Mouse (Mus musculus) neural tube, embryonic 13.5 days (tissue): ENCODE measurements around the gene Ssmem1. TPM values are rescaled to one million over a fixed set of nuclear protein-coding genes. Genes with fewer than 3 reads are reported as not detected.

ENCODE experiments used
- ATAC-seq: fragments of 200-750 bp; cut with Nextera tagmentation; 2 replicates; pipeline ENCODE4 v1.8.0; 2017; ENCODE audit warnings: low read depth, mild to moderate bottlenecking, moderate TSS enrichment, moderate library complexity
- H3K27ac ChIP-seq: fragments of 300-500 bp; sonication (generic); replicated peaks from 2 replicates; pipeline ENCODE4 v1.5.1; 2015; ENCODE audit warnings: moderate library complexity, mild to moderate bottlenecking, inconsistent platforms
- H3K27me3 ChIP-seq: fragments of 300-500 bp; sonication (generic); 2 replicates; pipeline ENCODE4 v1.6.1; 2015; ENCODE audit warnings: mild to moderate bottlenecking, inconsistent platforms
- H3K36me3 ChIP-seq: fragments of 300-500 bp; sonication (generic); 2 replicates; pipeline ENCODE4 v1.6.1; 2015; ENCODE audit warnings: mild to moderate bottlenecking, inconsistent platforms
- H3K4me1 ChIP-seq: fragments of 300-500 bp; sonication (generic); replicated peaks from 2 replicates; pipeline ENCODE4 v1.6.1; 2015; ENCODE audit warnings: inconsistent platforms
- H3K4me2 ChIP-seq: fragments of 300-500 bp; sonication (generic); 2 replicates; pipeline ENCODE4 v1.6.1; 2015; ENCODE audit warnings: inconsistent platforms, mild to moderate bottlenecking, moderate library complexity
- H3K4me3 ChIP-seq: fragments of 300-500 bp; sonication (generic); 2 replicates; pipeline ENCODE4 v1.5.1; 2015; ENCODE audit warnings: mild to moderate bottlenecking, inconsistent platforms
- H3K9ac ChIP-seq: fragments of 300-500 bp; sonication (generic); 2 replicates; pipeline ENCODE4 v1.6.1; 2015; ENCODE audit warnings: moderate library complexity, mild to moderate bottlenecking, inconsistent platforms
- H3K9me3 ChIP-seq: fragments of 300-500 bp; sonication (generic); 2 replicates; pipeline ENCODE4 v1.6.1; 2016; ENCODE audit warnings: inconsistent platforms
- WGBS: fragments of 180-500 bp; shearing (Covaris S2); methylation state at CpG from one replicate; pipeline ENCODE4 v1.1.7; 2015; 5-methylcytosine and 5-hydroxymethylcytosine counted together
- polyA plus RNA-seq: library from polyadenylated mRNA; unstranded; fragments of >200 nt; fragmentation: Nextera tagmentation; extraction: Ambion mirVana; gene quantifications from 2 replicates; pipeline ENCODE4 v1.2.1, GENCODE M21; 2015

The Ssmem1 gene
- not detected in 2 replicates for polyA plus RNA-seq

DNA sequence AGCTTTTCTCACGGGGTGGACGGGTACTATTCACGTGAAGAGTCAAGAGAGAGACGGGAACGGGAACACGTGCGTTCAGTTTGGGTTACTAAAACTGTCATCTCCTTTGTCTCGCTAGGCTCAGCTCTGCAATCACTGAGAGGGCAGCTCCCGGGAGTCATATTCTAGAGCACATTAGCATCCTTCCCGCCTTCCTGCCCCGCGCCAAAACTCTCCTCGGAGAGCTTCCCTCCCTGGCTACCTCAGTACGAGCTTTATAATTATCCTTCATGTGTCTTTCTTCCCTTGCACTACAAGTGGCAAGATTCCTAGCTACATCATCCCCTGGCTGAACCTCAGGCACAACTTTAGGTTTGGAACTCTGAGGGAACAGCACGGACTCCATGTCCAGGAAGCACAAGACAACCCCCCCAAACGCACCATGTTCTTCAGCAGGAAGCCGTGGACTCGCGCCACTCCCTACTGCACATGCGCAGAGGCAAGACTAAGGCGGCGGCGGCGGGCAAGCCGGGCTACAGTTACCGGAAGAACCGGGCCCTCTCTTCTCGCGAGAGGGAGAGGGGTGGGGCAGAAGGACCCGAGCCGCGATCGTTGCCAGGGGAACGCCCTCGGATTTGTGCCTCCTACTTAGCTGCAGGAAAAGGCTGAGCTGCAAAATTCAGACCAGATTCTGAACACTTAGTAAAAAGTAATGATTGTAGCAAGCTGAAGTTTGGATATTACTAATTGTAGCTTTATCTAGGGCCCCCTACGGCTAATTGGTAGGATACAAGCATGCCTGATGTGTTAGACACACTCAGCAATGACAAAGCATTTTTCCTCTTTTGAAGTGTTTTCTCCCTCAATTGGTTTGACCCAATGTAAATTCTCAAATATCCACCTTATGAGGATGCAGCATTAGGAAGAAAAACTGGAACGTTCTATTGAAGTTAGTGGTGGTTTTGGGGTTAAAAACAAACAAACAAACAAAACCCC lies at the start of gene Ssmem1, which contains the start of gene Tmem209:
Ssmem1 (plus strand) TSS at position 585 of the 975 bp plus-strand sequence.
Tmem209 (minus strand) TSS at position 519 of the 975 bp plus-strand sequence.
- under 1% methylated on average over 37 of the region's 37 CpGs for WGBS
- Histone ChIP-seq H3K4me2 (peak within 1 kb of the TSS; percentile 82), H3K36me3 (peaks cover 16% of the 10 kb centered on the region), H3K4me1 (peaks cover 10% of the 10 kb centered on the region), H3K4me3 (peak within 1 kb of the TSS; percentile 54), H3K27me3 (no peaks in the 10 kb centered on the region), H3K27ac (peak within 1 kb of the TSS; percentile 96), H3K9ac (peak within 1 kb of the TSS; percentile 78), H3K9me3 (no peaks in the 10 kb centered on the region)
- ATAC-seq, result peak; percentile 98

DNA sequence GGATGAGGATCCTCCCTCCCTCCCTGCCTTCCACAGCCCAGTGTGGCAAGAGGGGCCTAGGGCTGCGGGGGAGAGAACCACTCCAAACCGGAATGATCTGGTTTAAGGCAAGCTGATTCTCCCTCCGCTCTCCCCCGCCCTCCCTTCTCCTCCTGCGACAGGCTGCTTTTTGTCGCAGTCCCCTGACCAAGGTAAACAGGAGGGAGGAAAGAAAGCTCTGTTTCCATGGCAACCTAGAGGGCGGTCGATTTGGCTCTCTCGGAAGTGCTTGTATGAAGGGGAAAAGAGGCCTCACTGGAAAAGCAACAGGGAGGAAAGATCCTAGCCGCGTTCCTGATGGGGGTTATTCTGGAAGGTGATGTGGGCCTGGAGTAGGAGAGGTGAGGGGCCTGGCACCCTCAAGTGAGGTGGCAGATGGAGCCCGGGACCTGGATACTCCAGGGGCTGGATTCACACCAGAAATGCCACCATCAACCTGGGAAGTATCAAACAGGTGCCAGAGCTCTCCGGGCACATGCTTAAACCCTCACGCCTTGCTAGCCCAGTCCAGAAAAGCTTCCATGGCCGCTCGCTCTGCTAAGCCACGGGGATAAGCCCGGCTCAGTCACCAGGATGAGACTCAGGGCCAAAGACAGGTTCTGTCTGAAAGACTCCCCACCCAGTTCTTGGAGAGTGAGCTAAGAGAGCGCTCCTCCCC lies 48.8 kb upstream of the Ssmem1 start:
- Histone ChIP-seq H3K4me3 (peak overlapping the region; percentile 7; the same call in 1 of the 2 replicates), H3K9ac (peak overlapping the region; percentile 80)
- 14% methylated on average over 19 of the region's 19 CpGs for WGBS

DNA sequence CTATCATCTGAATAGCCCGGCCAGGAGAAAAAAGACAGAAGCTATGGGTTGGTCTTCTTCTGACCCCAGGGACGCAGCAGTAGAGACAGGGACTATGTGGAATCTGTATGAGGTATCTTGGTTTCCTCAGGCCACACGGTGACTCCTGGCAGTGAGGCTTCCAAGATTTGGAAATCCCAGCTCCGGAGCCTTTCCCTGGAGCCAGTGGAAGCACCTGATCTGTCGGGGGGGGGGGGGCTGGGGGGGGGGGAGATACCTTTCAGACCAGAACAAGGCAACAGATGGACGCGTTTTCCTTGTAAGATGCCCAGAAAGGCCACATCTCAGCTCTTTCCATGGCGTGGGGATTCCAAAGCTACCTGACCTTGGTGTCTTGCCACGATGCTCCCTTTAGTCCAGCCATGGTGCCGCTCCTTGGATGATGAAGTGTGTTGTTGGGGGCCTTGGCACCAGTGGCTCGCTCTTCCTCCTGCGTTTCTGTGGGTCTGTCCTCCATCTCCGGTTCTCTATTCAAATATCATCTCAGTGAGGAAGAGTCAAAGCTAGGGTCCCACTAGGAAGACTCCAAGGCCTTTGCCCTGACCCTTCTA lies 47.8 kb upstream of the Ssmem1 start:
- H3K27me3 ChIP-seq, result no peaks in the 10 kb centered on the region
- no peak overlapping the region for H3K4me2 ChIP-seq
- H3K27ac ChIP-seq, result no peak overlapping the region
- H3K4me3 ChIP-seq, result no peak overlapping the region
- 92% methylated on average over 12 of the region's 13 CpGs for WGBS
- H3K4me1 ChIP-seq, result peaks cover 35% of the 10 kb centered on the region
- peak overlapping the region; percentile 80; the same call in 1 of the 2 replicates for H3K9ac ChIP-seq
- no peaks in the 10 kb centered on the region for H3K36me3 ChIP-seq
- ATAC-seq, result no peak
- no peaks in the 10 kb centered on the region for H3K9me3 ChIP-seq

More for the DNA sequence above, 48.8 kb upstream of the Ssmem1 start:
- peak overlapping the region; percentile 96 for H3K27ac ChIP-seq
- H3K4me1 ChIP-seq, result peaks cover 35% of the 10 kb centered on the region
- peak overlapping the region; percentile 68 for H3K4me2 ChIP-seq
- H3K36me3 ChIP-seq, result no peaks in the 10 kb centered on the region
- H3K9me3 ChIP-seq, result no peaks in the 10 kb centered on the region
- ATAC-seq, result peak; percentile 94
- H3K27me3 ChIP-seq, result no peaks in the 10 kb centered on the region

DNA sequence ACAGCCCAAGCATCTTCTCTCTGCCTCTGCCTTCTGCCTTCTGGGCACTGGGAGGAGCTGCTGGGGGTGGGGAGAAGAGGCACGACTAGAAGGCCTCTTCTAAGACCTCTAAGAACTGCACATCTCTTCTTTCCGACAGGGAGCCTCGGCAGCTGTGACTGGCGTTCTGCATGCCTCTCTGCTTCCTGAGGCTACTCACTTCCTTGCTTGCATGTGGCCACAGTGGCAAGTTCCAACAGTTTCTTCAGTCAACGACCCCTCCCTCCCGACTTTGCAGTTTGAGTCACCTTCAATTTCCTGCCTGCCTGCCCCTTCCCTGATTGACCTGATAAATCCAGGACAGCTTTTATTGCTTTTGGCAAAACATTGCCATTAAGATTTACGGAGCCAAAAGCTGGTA lies 46.8 kb upstream of the Ssmem1 start:
- no peaks in the 10 kb centered on the region for H3K27me3 ChIP-seq
- H3K4me1 ChIP-seq, result peaks cover 44% of the 10 kb centered on the region
- H3K4me3 ChIP-seq, result no peak overlapping the region
- H3K9me3 ChIP-seq, result no peaks in the 10 kb centered on the region
- H3K9ac ChIP-seq, result no peak overlapping the region
- no peak for ATAC-seq
- H3K4me2 ChIP-seq, result no peak overlapping the region
- no peaks in the 10 kb centered on the region for H3K36me3 ChIP-seq
- peak overlapping the region; percentile 46 for H3K27ac ChIP-seq
- WGBS, result 31% methylated on average over 7 of the region's 7 CpGs

DNA sequence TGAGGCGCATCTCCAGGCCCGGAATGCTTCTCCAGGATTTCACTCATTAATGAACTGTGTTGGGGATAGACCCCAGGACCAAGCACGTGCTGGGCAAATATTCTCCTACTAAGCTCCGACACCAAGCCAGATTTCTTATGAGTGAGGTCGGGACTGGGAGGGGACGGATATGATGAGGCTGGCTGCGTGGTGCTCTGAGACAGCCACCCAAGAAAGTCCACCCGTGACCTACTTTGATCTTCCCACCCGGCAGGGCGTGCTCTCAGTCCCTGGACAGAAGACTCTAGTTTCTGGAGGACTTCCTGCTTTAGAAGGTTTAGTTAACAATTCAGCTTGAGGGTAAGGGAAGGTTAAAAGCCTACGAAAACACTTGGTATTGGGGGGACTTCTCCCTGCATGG lies 44.1 kb upstream of the Ssmem1 start:
- WGBS, result 88% methylated on average over 11 of the region's 11 CpGs
- ATAC-seq, result no peak

DNA sequence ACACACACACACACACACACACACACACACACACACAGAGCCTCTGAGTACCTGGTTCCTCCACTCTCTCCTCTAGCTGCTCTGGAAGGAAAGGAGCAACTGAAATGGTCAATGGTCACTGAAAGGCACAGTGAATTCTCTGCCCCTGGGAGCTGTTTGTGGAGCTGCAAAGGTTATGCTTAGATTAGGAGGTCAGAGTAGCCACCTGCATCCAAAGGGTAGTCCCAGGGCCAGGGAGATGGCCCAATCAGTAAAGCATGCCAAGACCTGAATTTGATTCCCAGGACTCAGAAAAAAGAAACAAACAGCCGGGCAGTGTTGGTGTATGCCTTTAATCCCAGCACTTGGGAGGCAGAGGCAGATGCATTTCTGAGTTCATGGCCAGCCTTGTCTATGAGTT lies 41.6 kb upstream of the Ssmem1 start:
- WGBS, result 81% methylated on average over 1 of the region's 1 CpGs
- H3K9ac ChIP-seq, result no peak overlapping the region
- H3K27ac ChIP-seq, result peak overlapping the region; percentile 52; the same call in 1 of the 2 replicates
- no peaks in the 10 kb centered on the region for H3K36me3 ChIP-seq
- peaks cover 24% of the 10 kb centered on the region for H3K4me1 ChIP-seq
- no peak for ATAC-seq
- H3K4me2 ChIP-seq, result no peak overlapping the region
- H3K4me3 ChIP-seq, result no peak overlapping the region
- no peaks in the 10 kb centered on the region for H3K27me3 ChIP-seq
- H3K9me3 ChIP-seq, result no peaks in the 10 kb centered on the region

More for the DNA sequence above, 44.1 kb upstream of the Ssmem1 start:
- Histone ChIP-seq H3K4me1 (peaks cover 43% of the 10 kb centered on the region), H3K36me3 (no peaks in the 10 kb centered on the region), H3K27ac (no peak overlapping the region), H3K4me3 (no peak overlapping the region), H3K4me2 (no peak overlapping the region), H3K27me3 (no peaks in the 10 kb centered on the region), H3K9ac (no peak overlapping the region), H3K9me3 (no peaks in the 10 kb centered on the region)

DNA sequence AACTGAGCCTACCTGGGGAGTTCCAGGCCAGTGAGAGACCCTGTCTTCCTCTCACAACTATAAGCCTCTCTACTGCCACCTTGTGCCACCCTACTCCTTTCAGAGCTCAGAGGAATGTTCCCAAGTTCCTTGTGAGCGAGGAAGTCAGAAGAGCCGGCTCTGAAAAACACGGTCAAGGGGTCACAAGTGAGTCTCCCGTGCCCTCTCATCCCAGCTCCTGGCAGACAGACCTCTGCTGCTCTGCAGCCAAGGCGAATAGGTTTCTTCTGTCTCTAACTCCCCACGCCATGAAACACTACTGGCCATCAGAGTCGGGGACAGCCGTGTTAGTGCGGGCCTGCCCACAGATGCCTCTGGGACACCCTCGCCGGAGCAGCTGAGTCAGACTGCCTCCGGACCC lies 41.0 kb upstream of the Ssmem1 start:
- ATAC-seq, result no peak
- WGBS, result 50% methylated on average over 12 of the region's 12 CpGs
- Histone ChIP-seq H3K9ac (no peak overlapping the region), H3K27ac (peak overlapping the region; percentile 59), H3K9me3 (no peaks in the 10 kb centered on the region), H3K27me3 (no peaks in the 10 kb centered on the region), H3K4me2 (no peak overlapping the region), H3K4me3 (no peak overlapping the region), H3K36me3 (no peaks in the 10 kb centered on the region), H3K4me1 (peaks cover 23% of the 10 kb centered on the region)

DNA sequence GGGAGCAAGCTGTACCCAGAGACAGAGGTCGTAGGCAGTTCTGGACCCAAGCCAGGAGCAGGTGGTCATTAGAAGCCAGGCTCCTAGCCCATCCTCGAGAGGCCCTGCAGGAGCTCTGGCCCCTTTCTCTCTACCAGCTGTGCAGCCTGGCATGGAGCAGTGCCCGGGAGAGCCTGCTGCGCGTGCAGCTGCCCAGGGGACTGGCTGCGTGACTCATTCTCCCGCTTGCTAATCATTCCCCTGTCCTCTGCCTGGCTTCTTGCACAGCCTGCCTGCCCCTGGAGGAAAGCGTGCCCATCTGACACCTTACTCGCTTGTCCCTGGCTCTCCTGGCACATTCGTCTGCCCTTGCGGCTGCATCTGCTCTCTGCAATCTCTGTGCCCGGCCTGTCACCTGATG lies 40.3 kb upstream of the Ssmem1 start:
- no peak overlapping the region for H3K4me3 ChIP-seq
- H3K27ac ChIP-seq, result peak overlapping the region; percentile 59
- H3K9ac ChIP-seq, result no peak overlapping the region
- H3K4me2 ChIP-seq, result no peak overlapping the region
- 51% methylated on average over 12 of the region's 12 CpGs for WGBS
- no peaks in the 10 kb centered on the region for H3K36me3 ChIP-seq
- no peaks in the 10 kb centered on the region for H3K9me3 ChIP-seq
- ATAC-seq, result peak; percentile 81
- peaks cover 23% of the 10 kb centered on the region for H3K4me1 ChIP-seq
- H3K27me3 ChIP-seq, result no peaks in the 10 kb centered on the region

DNA sequence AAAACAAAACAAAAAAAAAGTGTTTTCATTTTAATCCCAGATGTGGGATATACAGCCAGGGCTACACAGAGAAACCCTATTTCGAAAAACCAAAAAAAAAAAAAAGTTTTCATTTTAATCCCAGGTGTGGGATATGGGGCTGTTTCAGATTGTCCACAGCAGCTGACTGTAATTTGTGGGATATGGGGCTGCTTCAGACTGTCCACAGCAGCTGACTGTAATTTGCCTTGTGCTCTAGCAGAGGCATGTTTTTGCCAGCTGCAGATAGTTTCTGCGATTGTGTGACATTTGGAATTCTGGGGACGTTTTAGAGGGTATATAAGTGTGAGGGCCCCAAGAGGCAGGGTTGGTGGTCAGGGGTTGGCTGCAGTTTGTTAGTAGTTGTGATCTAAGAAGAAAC lies 37.9 kb upstream of the Ssmem1 start:
- ATAC-seq, result no peak
- H3K36me3 ChIP-seq, result no peaks in the 10 kb centered on the region
- no peaks in the 10 kb centered on the region for H3K9me3 ChIP-seq
- H3K27ac ChIP-seq, result no peak overlapping the region
- no peak overlapping the region for H3K4me3 ChIP-seq
- H3K4me1 ChIP-seq, result peaks cover 23% of the 10 kb centered on the region
- H3K4me2 ChIP-seq, result no peak overlapping the region
- no peak overlapping the region for H3K9ac ChIP-seq
- WGBS, result 84% methylated on average over 3 of the region's 3 CpGs
- H3K27me3 ChIP-seq, result no peaks in the 10 kb centered on the region

DNA sequence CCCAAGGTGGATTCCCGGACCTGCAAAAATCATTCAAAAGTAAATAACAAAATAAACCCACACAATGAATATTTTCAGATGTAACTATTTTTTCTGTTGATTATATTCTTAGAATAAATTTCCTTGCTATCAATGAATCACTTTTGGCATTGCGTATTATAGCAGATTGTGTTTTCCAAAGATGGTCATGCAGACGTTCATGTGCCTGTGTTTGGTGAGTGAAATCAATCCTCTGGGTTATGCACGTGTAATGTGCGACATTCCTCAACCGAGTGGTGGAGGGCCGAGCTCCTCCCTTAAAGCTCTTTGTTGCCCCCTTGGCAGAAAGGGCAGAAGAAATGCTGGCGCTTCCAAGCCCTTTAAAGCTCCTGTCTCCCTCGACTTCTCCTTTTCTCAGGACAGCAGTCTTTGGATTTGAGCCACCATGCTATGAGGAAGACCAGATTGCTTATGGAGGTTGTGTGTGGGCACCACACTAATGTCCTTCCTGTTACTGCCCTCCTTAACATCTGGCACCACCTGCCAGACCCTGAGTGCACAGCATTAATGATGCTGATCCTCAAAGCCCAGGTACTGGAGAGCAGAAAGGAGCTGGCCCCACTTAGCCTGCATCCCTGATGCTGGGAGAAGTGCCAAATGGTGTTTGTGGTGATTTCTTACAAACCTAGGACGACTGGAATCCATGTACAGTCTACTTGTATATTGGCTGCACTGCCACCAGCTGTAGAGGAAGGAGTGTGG lies 33.5 kb upstream of the Ssmem1 start:
- Histone ChIP-seq H3K9me3 (no peaks in the 10 kb centered on the region), H3K9ac (no peak overlapping the region), H3K4me1 (peaks cover 8% of the 10 kb centered on the region), H3K4me2 (no peak overlapping the region), H3K27me3 (no peaks in the 10 kb centered on the region), H3K4me3 (no peak overlapping the region), H3K27ac (0 out of 2 replicates have a peak overlapping the region, but pooled peaks have one; percentile 18), H3K36me3 (peaks cover 14% of the 10 kb centered on the region)
- ATAC-seq, result no peak
- 82% methylated on average over 10 of the region's 10 CpGs for WGBS

DNA sequence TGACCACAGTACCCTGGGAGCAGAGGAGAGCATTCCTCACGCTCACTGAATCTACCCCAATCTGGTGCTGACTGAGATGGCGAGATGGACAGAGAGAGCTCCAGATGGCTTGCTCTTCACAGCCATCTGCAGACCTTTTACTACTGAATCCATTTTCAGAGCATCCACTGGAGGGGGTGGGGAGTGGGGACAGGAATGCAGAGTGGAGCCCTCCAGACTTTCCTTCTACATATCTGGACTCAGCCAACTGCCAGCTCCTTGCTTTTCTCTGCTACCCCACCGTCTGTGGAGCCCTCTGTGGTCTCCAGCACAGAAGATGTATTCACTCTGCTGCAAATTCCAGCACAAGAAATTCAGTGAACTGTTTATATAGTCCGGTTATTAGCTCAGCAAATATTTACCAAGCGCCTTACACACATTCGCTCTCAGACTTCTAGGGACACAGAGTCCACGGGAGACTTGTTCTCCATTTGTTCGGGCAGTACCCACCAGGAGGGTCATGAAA lies 32.4 kb upstream of the Ssmem1 start:
- WGBS, result 83% methylated on average over 8 of the region's 8 CpGs
- H3K27ac ChIP-seq, result 0 out of 2 replicates have a peak overlapping the region, but pooled peaks have one; percentile 18

More for the DNA sequence above, 32.4 kb upstream of the Ssmem1 start:
- no peak overlapping the region for H3K9ac ChIP-seq
- H3K36me3 ChIP-seq, result peaks cover 14% of the 10 kb centered on the region
- H3K9me3 ChIP-seq, result no peaks in the 10 kb centered on the region
- H3K4me2 ChIP-seq, result no peak overlapping the region
- H3K4me3 ChIP-seq, result no peak overlapping the region
- H3K27me3 ChIP-seq, result no peaks in the 10 kb centered on the region
- H3K4me1 ChIP-seq, result peaks cover 8% of the 10 kb centered on the region
- no peak for ATAC-seq
